Mouse (Mus musculus) A20 (cell line): ENCODE results near the gene Tmem45a.

Source experiments
- DNase-seq: peaks from one replicate; pipeline ENCODE4 v3.0.0-alpha.2; 2011; ENCODE audit warnings: low read depth, low spot score

The Tmem45a gene

GRCm38 (mm10) chr16:56798873-56799272 is 87.1 kb downstream of the Tmem45a start:
- DNase-seq = no peak

- DNase-seq = no peak
These were observed 90.4 kb downstream of the Tmem45a start, which contains the start of gene Adgrg7 for GRCm38 (mm10) chr16:56795481-56796139. Adgrg7 (minus strand) TSS chr16:56795855.

GRCm38 (mm10) chr16:56794383-56795144 is 91.4 kb downstream of the Tmem45a start:
- no peak for DNase-seq

- DNase-seq = no peak
These were observed 92.2 kb downstream of the Tmem45a start for GRCm38 (mm10) chr16:56793778-56794177.

GRCm38 (mm10) chr16:56785943-56786342 is 100.0 kb downstream of the Tmem45a start:
- no peak for DNase-seq

GRCm38 (mm10) chr16:56771163-56772105 is 114.5 kb downstream of the Tmem45a start:
- peak; percentile 48 for DNase-seq
